Mouse (Mus musculus) G1E (cell line): ENCODE measurements around the gene Clic1.

Experiments
- CTCF ChIP-seq: IDR thresholded peaks from 2 replicates; pipeline ENCODE4 v1.5.1; 2012; ENCODE audit warnings: low read depth, low read length, inconsistent platforms, mixed read lengths
- GATA1 ChIP-seq: IDR thresholded peaks from 2 replicates; pipeline ENCODE4 v1.6.1; 2012; ENCODE audit warnings: borderline replicate concordance, low read length, inconsistent platforms, mixed read lengths
- POLR2AphosphoS5 ChIP-seq: IDR thresholded peaks from 2 replicates; pipeline ENCODE4 v1.6.1; 2012; ENCODE audit warnings: low read depth, low read length, inconsistent platforms; ENCODE audit not compliant: insufficient replicate concordance
- TAL1 ChIP-seq: conservative IDR thresholded peaks from 2 replicates; pipeline ENCODE4 v1.6.1; 2012; ENCODE audit warnings: low read depth, low read length, inconsistent platforms, mixed read lengths

- no peak for TF ChIP-seq CTCF
- TF ChIP-seq GATA1 = no peak
- TF ChIP-seq POLR2AphosphoS5 = no peak
- TF ChIP-seq TAL1 = no peak
Measured at GRCm38 (mm10) chr17:35071454-35071853, 21.7 kb downstream of the Clic1 start.
